Mouse (Mus musculus) kidney, adult 18-20 months (tissue): ENCODE results near the gene Ntn5.

ENCODE experiments used
- DNase-seq: peaks from one replicate; pipeline ENCODE4 v3.0.0; 2021

Ntn5 gene

DNA sequence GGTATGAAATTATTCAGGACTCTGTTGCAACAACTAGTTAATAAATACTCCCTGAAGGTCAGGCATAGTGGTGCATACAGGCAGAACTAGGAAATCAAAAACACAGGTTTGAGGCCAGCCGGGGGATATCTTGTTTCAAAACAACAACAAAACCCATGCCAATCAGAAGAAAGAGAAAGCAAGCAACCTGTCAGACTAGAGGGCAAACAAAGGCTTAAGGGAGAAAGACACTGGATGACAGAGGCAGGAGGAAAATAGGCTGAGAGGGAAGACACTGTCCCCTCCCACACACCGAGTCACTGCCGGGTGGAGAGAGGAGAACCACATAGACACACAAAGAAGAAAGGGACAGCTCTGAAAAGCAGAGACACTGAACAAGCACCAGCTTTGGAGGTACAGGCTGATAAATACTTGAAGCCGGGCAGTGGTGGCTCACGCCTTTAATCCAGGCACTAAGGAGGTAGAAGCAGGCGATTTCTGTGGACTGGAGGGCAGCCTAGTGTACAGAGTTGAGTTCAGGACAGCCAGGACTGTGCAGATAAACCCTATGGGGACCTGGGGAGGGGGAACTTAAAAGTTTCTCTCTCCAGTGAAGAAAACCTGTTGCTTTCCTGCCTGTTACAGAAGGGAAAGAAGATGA lies 30.2 kb downstream of the Ntn5 start:
- peak; percentile 28 for DNase-seq

DNA sequence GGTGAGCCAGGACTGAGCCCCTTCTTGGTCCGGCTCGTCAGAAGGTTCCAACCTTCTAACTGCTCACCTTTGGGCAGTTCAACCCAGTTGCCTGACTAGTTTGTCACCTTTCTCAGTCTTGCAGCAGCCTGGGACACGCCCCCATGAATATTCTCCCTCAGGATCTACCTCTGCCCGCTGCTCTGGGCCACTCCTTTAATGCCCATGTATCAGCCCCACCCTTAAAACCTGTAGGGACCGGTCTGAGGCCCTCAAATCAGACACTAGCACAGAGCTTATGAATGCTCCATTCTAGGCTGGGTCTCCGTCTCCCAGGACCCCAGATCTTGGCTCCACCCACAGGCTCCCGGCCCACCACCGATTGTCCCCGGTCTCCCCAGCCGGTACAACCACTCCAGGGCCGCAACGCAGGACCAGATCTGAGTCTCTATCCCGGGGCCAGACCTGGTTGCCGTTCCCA lies 30.8 kb downstream of the Ntn5 start:
- DNase-seq: no peak

DNA sequence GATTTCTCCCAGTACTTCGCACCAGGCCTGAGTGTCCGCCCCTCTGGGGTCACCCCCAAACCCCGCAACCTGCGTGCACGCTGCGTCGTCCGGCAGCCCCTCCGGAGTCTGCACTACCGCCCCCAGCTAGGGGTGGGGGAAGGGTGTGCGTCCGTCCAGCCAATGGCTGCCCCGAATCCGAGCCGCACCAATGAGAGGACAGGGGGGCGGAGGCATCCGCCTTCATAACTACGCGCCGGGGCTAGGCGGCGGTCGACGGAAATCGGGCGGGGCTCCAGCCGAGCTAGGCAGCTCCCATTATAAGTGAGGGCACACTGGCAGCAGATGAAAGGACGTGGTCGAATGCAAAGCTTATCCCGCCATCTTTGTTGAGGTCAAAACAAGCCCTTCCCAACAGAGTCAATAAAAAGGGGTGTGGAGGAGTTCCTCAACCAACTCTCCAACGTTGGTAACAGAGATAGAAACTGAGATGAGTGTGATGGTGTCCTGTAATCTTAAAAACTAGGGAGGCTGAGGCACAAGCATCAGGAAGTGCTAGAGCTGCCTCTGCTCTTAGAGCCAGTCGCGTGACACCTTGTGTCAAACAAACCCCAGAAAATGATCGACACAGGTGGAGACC lies 31.4 kb downstream of the Ntn5 start, which contains the start of gene Rpl18:
Rpl18 (plus strand) TSS at position 368 of the 619 bp plus-strand sequence.
- DNase-seq: peak; percentile 97

DNA sequence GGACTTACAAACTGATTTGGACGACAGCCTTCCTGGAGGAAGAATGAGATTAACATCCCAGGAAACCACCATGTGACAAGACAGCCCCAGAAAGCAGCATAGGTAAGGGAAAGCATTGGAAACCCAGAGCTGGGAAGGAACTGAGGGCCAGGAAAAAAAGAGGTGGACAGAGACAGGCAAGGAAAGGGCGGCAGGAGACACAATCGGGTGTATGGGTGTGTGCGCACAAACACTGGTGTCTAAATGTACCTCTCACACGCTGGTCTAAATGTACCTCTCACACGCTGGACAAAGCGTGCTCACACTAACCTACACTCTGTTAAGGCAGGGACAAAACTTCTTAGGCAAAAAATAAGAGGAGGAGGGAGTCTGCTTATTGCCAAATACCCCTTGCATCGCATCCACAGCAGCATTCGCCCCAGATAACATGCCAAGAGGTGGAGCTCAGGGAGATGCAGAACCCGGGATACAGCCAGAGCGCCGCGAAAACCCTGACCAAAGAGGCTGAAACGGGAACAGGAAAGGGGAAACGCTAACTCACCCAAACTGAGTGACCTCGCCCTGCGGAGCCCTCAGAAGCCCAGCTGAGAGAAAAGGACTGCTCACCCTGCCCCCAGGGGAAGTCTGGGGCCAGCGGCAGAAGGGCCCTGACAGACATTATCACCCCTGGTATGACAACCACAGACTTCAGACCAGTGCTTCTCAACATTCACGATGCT lies 32.1 kb downstream of the Ntn5 start:
- DNase-seq: no peak

DNA sequence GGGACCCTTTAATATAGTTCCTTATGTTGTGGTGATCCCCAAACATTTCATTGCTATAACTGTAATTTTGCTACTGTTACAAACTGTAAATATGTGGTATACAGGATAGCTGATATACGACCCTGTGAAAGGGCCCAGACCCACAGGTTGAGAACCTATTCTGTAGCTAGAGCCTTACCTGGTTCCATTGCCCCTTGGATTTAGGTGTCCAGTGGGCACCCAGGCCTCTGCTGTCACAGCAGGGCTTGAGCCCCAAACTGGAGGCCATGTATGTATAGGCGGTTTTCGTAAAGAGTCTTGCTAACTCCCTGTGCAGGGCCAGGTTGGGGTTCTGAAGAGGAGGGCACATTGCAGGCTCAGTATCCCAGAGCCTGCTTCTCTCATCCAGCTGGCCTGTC lies 32.6 kb downstream of the Ntn5 start:
- DNase-seq: no peak

DNA sequence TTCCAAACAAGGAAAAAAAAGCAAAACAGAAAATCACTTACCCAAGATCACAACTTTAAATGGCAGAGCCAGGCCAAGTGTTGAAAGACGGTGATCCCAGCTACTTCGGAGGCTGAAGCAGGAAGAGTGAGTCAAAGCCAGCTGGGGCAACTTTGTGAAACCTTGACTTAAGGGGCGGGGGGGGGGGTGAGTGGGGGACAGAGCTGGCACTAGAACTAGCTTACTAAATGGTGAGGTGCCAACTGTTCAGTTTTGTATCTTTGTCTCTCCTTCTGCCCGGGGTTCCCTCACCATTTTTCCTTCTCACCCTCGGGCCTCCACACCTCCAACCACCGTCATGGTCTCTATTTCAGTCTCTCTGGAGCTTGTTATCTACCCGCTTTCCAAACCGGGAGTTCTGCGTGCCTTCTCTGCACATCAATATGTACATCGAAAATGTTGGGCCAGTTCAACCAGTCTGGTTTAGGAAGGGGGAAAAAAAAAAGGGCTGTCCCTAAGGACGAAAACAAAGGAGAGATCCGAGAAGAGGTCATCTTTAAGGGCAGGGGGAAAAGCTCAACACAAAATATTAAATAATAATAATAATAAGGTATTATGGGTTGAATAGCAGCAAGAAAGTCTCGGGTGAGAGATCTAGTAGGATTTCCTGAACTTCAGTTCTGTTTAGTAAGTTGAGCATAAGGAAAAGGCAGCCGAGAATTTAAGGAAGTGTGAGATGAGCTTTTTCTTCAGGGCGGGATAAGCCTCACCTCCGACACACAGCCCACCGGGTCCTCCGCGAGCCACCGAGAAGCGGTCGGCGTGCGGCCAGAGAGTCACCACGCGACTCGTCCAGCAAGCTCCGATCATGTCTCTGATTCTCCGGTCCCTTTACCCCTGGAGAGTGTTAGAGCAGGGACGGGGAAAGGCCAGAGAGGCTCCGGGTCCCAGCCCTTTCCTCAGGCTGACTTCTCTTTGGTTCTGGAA lies 33.4 kb downstream of the Ntn5 start:
- DNase-seq: no peak

DNA sequence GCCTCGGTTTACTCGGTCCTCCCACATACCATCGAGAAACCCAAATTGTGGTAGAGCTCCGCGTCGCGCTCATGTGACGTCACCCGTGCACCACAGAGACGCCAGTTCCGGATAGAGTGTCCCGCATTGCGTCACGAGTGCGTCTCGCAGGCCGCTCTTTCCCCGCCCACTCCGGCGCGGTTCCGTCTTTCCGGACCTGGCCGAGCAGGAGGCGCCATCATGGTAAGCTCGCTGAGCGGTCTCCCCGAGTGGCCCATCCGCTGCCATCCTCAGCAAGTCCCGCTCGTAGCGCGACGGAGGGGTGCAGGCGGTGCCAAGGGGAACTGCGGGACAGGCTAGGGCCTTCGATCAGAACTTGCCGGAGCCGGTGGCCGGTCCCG lies 34.1 kb downstream of the Ntn5 start, which contains the start of gene Sphk2:
Sphk2 (minus strand) TSS at position 85 of the 380 bp plus-strand sequence.
- peak; percentile 99 for DNase-seq

DNA sequence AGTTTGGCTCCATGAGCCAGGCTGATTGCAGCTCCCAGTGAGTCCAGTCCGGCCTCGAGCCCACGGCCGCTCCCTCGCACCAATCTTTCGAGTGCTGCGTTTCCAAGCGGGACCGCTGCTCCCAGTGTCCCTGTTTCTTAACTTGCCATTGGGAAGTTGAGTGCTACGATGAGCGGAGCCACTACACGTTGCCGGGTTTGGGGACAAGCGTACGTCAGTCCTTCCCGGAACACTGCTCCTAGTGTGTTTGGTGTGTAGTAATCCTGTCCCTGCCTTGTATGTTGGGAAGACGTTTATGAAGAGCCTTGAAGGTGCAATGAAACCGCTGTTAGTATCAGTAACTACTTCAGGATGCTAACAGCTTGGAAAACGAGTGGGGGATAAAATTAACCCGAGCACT lies 34.5 kb downstream of the Ntn5 start:
- no peak for DNase-seq

DNA sequence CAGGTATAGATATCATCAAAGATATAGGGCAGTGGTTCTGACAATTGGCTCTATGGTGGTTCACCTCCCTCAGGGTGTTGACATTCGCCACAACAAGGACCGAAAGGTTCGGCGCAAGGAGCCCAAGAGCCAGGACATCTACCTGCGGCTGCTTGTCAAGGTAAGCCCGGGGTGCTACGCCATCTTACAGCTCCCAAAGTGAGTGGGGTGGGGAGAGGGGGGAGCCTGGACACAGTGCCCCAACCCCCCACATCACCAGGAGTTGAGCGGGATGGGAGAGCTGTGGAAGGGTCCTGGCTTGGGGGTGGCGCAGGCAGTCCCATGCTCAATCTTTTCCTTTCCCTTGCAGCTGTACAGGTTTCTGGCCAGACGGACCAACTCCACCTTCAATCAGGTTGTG lies 35.4 kb downstream of the Ntn5 start:
- no peak for DNase-seq

DNA sequence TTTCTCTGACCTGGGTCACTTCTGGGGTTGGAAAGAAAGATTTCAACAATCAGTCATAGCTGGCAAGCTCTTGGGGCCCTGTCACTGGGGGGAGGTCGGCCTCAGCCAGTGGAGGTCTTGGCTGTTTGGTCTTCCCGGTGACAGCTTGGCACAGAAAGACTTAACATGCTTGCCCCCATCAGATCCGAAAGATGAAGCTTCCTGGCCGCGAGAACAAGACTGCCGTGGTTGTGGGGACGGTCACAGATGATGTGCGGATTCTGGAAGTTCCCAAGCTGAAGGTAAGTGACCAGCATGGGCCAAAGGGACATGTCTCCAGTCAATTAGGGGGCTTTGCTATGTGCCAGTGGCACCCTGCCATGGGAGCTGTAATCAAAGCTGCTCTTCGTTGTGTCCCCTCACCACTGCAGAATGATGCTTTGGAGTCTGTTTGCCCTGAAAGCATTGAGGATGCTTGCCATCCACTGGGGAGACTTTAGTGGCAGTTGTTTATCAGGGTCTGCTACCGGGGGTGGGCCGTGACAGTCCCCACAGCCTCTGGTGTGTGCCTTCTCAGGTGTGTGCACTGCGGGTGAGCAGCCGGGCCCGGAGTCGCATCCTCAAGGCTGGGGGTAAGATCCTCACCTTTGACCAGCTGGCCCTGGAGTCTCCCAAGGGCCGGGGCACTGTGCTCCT lies 36.1 kb downstream of the Ntn5 start:
- no peak for DNase-seq

DNA sequence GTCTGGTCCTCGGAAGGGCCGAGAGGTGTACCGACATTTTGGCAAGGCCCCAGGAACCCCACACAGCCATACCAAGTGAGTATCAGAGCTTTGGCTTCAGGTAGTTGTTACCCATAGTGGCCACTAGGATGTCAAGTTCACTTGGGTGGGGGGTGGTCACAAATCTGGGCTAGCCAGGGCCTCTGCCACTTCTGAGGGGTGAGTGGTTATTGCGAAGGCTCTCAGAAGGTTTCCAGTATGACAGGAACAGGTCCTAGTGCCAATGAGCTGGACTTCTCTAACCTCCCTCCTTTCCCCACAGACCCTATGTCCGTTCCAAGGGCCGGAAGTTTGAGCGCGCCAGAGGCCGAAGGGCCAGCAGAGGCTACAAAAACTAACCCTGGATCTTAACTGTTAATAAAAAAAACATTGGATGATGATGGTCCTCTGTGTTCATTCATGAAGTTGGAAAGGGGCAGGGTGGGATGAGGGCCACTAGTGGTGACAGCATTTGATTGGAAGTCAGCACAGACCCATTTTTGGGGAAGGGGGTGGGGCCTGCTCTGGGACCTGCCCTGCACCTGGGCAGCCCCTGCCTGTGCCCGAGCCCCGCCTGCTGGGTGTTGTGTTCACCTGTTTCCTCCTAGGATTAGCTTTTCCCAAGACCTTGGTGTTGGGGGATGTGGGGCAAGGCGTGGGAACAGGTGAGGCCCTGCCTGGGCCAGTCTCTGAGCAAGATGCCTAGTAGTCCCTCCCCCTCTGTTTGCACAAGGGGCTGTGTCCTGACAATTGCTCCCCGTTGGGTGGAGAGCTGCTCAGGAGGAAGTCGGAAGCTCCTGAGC lies 36.8 kb downstream of the Ntn5 start, which contains the start of gene Fam83e:
Fam83e (plus strand) TSS at position 800 of the 821 bp plus-strand sequence.
- no peak for DNase-seq

DNA sequence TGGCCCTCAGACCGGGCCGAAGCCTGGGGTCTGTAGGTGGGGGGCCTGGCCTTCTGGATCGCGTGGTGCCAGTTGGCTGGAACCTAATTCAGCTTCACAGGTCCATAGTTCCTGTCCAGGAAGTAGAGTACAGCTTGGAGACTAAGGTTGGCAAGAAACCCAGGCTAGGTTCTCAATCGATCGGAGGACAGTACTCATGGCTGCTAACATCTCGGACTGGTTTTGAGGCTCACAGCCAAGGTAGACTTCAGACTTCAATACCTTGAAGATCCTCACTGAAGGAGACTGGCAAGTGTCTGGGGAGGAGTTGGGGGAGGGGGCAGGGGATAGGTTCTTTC lies 37.4 kb downstream of the Ntn5 start:
- no peak for DNase-seq

DNA sequence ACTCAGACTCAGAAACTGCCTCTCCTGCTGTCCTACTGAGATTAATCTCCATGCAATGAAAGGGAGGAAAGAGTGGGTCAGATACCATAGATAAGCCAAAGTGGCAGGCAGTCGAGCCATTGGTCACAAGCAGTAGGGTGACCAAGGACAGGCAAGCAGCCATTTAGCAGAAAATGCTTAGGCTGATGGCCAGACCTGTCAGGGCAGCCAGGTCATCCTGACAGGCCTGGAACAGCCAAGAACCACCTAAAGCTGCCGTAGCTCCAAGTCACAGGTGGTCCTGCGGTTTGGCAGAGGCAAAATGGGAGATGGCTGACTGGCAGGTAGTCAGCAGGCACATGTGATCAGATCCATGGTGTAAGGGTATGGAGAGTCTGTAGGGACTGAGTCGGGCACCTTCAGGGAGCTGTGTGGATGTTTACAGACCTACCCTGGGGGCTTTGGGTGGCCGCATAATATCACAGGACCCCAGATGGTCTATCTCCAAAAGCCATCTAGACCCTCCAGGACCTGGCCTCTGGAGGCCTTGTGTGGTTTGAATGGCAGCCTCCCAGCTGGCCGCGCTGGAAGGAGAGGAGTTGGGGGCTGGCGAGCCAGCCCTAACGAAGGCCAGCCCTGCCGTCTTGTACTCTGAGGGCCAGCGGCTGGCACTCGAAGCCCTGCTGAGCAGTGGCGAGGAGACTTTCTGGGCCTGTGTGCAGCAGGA lies 38.0 kb downstream of the Ntn5 start:
- DNase-seq: no peak

DNA sequence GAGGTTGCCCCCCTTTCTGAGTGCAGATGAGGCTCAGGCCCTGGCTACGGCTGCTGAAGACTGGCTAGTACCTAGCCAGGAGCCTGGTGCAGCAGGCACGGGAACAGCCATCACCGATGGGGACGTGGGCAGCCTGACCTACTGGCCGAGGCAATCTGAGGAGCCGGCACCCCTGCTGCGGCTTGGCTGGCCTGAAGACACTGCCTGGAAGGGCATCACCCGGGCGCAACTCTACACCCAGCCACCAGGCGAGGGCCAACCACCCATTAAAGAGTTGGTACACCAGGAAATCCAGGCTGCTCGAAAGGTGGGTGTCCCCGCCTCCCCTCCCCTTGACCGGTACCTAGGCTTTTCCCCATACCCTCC lies 38.5 kb downstream of the Ntn5 start:
- no peak for DNase-seq

DNA sequence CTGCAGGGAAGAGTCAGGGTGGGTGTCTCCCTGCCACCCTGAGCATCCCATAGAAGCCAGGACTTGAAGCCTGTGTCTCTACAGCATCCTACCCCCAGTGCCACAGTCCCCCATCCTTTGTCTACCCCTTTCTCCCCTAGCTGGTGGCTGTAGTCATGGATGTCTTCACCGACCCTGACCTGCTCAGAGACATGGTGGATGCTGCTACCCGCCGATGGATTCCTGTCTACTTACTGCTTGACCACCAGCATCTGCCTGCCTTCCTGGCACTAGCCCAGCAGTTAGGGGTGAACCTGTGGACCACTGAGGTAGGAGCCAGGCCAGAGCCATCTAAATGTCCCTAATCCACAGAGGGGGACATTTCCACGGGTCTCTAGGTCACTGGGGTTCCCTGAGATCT lies 39.5 kb downstream of the Ntn5 start:
- no peak for DNase-seq

DNA sequence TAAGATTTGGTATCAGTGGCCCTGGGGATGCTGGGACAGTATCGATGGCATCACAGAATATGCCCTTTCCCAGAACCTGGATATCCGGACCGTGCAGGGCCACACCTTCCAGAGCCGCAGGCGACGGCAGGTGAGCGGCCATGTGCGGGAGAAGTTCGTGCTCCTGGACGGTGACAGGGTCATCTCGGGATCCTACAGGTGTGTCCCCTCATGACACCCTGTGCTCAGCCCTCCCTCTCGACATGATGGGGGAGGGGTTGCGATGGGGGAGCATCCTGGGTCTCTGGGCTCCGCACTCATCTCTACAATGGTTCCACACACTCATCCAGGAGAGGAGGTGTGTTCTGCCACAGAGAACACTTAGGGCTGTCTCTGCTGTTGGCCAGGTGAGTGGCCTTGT lies 40.0 kb downstream of the Ntn5 start:
- DNase-seq: no peak

DNA sequence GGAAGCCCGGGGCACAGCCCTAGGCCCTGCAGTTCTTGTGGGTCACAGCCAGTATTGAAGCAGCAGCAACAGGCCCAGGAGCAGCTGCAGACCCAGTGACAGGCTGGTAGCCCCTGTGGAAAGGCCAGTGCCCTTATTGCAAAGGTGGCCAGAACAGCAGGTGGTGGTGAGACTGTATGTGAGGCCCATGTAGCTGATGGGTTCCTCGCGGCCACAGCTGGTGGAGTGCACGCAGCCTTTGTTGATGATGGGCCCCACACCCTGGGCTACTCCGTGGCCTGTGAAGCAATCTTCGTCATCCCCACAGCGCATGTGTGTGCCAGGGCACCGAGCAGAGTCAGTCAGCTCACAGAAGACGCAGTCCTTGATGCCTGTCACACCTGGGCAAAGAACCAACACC lies 41.3 kb downstream of the Ntn5 start:
- DNase-seq: no peak

DNA sequence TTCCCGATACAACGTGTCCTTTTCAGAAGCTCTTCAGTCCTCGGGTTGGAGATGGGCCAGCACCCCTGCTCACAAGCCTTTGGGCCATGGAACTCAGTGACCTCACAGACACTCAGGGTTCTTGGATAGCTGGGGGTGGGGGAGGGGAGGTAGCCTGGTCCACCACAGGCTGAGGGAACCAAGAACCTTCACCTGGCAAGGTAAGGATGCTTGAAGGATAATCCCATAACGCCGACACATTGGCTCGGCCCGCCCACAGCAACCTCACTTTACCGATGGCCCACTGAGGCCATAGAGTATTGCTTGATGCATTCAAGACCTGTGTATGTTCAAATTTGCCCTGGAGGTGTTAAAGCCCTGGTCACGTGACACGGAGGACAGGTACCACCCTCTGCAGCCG lies 41.9 kb downstream of the Ntn5 start, which contains the start of gene Spaca4:
Spaca4 (minus strand) TSS at position 101 of the 400 bp plus-strand sequence.
- no peak for DNase-seq

DNA sequence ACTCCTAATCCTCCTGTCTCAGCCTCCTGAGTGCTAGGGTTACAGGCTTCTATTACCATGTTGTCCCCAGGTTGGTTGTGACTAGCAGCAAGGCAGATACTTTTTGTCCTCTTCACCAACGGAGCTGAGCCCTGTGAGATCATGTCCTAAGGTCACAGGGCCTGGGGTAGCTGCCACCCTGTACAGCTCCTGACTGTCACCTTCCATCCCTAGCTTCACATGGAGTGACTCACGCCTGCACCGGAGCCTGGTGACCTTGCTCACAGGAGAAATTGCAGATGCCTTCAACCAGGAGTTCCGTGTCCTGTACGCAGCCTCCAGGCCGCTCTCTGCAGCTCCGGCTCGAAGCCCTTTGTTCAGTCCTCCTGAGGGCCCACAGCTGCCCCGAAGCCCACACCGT lies 42.6 kb downstream of the Ntn5 start:
- no peak for DNase-seq

DNA sequence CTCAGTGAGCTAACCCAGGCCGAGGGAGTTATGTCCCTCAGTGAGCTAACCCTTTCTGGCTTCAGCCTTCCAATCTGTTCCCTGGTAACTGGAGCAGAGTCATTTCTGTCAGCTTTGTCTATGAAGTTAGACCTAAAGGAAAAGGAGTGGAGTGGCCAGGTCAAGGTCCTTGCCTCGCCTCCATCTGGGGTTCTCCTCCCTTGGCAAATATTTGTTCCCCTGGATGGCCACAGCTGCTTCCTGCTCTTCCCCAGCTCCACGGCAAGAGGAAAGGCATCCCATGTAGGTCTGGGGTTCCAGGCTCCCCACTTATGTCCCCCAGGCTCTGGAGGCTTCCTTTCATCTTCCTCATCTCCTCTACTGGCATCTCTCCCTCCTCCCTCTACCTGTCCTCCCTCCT lies 43.8 kb downstream of the Ntn5 start:
- no peak for DNase-seq
